Mouse (Mus musculus) lung, postnatal 14 days (tissue): Measurements from ENCODE around the gene Zfp618.
A peak's percentile ranks its signal among the peaks of the same experiment; 100 is the strongest.

Experiments
- DNase-seq: peaks from one replicate; pipeline ENCODE4 v3.0.0; 2021

The Zfp618 gene

GRCm38 (mm10) chr4:62999321-62999720 is 33.9 kb downstream of the Zfp618 start:
- no peak for DNase-seq

- DNase-seq: no peak
Observed at GRCm38 (mm10) chr4:62999916-63000315, 34.5 kb downstream of the Zfp618 start.

- no peak for DNase-seq
Observed at GRCm38 (mm10) chr4:63000316-63001055, 35.1 kb downstream of the Zfp618 start.

- DNase-seq: no peak
Observed at GRCm38 (mm10) chr4:63002386-63002785, 37.0 kb downstream of the Zfp618 start.

GRCm38 (mm10) chr4:63004519-63004918 is 39.1 kb downstream of the Zfp618 start:
- DNase-seq: no peak

GRCm38 (mm10) chr4:63005446-63006185 is 40.2 kb downstream of the Zfp618 start:
- no peak for DNase-seq

- no peak for DNase-seq
Observed at GRCm38 (mm10) chr4:63006198-63007155, 41.1 kb downstream of the Zfp618 start.

GRCm38 (mm10) chr4:63008206-63008605 is 42.8 kb downstream of the Zfp618 start:
- DNase-seq: no peak

GRCm38 (mm10) chr4:63008822-63009221 is 43.4 kb downstream of the Zfp618 start:
- no peak for DNase-seq

- DNase-seq: no peak
Observed at GRCm38 (mm10) chr4:63009821-63010220, 44.4 kb downstream of the Zfp618 start.

- DNase-seq: peak; percentile 63
Observed at GRCm38 (mm10) chr4:63010226-63010625, 44.9 kb downstream of the Zfp618 start.

GRCm38 (mm10) chr4:63018616-63019015 is 53.2 kb downstream of the Zfp618 start:
- DNase-seq: no peak

GRCm38 (mm10) chr4:63019428-63019858 is 54.1 kb downstream of the Zfp618 start:
- DNase-seq: no peak

GRCm38 (mm10) chr4:63021034-63021700 is 55.8 kb downstream of the Zfp618 start:
- DNase-seq: peak; percentile 21

- no peak for DNase-seq
Observed at GRCm38 (mm10) chr4:63023465-63023864, 58.1 kb downstream of the Zfp618 start.

GRCm38 (mm10) chr4:63024098-63024497 is 58.7 kb downstream of the Zfp618 start:
- no peak for DNase-seq

GRCm38 (mm10) chr4:63024734-63025256 is 59.4 kb downstream of the Zfp618 start:
- no peak for DNase-seq

- DNase-seq: no peak
Observed at GRCm38 (mm10) chr4:63025306-63025705, 59.9 kb downstream of the Zfp618 start.

- DNase-seq: no peak
Observed at GRCm38 (mm10) chr4:63026286-63026685, 60.9 kb downstream of the Zfp618 start.

- DNase-seq: no peak
Observed at GRCm38 (mm10) chr4:63027451-63027850, 62.1 kb downstream of the Zfp618 start.

- no peak for DNase-seq
Observed at GRCm38 (mm10) chr4:63030157-63030556, 64.8 kb downstream of the Zfp618 start.

GRCm38 (mm10) chr4:63031240-63031639 is 65.9 kb downstream of the Zfp618 start:
- no peak for DNase-seq
